In the genomic region with DNA sequence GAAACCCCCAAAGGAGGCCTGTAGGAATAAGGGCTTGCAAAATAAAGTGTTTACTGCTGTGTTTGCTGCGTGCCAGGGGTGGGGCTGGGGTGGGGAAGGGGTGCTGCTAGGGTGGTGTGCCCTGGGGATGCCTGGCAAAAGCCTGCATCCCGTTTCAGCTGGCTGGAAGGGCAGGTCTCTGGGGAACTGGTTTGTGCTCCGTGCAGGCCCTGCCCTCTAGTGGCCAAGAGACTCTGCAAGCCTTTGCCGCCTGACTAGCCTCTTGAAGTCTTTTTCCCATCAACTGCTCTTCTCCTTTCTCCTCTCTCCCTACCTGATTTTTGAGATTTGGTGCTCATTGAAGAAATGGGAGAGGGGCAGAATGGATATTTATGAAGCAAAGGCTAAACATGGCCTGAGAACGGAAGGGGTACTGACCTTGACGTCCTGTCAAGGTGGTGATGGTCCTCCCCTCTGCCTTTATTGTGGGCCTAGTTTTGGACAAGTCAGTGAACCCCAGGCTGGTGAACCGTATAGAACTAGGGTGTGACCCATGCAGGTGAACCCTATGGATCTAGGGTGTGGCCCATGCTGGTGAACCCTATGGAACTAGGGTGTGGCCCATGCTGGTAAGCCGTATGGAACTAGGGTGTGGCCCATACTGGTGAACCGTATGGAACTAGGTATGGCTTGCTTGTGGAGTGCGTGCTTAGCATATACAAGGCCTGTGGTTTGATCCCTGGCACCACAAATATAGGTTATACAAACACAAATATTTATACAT, we compare ENCODE assay signal across 9 mouse cellular contexts. TPM values are rescaled to one million over a fixed set of nuclear protein-coding genes. Genes with fewer than 3 reads are reported as not detected.
A peak's percentile ranks its signal among the peaks of the same experiment; 100 is the strongest.
DNase-seq lines count a peak whose midpoint lies in the region; ATAC-seq and TF ChIP-seq lines count a peak whose summit lies in the region.
"Had no signal": no experiment of that assay in that cellular context is flagged by ENCODE, and none has a peak within 500 bp of the region (broad histone marks: within the 10 kb centered on the region; RNA-seq: fewer than 3 reads in every experiment).

No protein-coding gene starts in this region.

- H3K36me3 ChIP-seq in heart, embryonic 12.5 days: no peaks in the 10 kb centered on the region
- no peaks in the 10 kb centered on the region for H3K36me3 ChIP-seq in embryonic facial prominence, embryonic 10.5 days (replicated peaks)
- no peaks in the 10 kb centered on the region for H3K36me3 ChIP-seq in lung, postnatal 0 days (ENCODE audit: insufficient read depth, low read length)
- H3K36me3 ChIP-seq: limb, embryonic 12.5 days had no signal

- ATAC-seq in heart, embryonic 12.5 days (ENCODE audit: insufficient number of reproducible peaks, low FRiP score): no peak
- ATAC-seq in lung, postnatal 0 days: peak; percentile 50; the same call in 1 of the 2 replicates

- WGBS in heart, embryonic 12.5 days: 37% methylated on average over 10 of the region's 10 CpGs
- WGBS in embryonic facial prominence, embryonic 10.5 days: 45% methylated on average over 10 of the region's 10 CpGs
- 37% methylated on average over 10 of the region's 10 CpGs for WGBS in lung, postnatal 0 days

- no peaks in the 10 kb centered on the region for H3K9me3 ChIP-seq in heart, embryonic 12.5 days (replicated peaks)
- no peaks in the 10 kb centered on the region for H3K9me3 ChIP-seq in embryonic facial prominence, embryonic 10.5 days
- no peaks in the 10 kb centered on the region for H3K9me3 ChIP-seq in lung, postnatal 0 days (ENCODE audit: low read length)
- H3K9me3 ChIP-seq: limb, embryonic 12.5 days had no signal

- intact Hi-C loops in heart, postnatal 14 days (cut with DNase I): loop anchor here (1.0 to 5.0 kb wide), 3 partner anchors 97 to 402 kb away; no protein-coding TSS in a partner anchor

- TF ChIP-seq EP300 in lung, postnatal 0 days (IDR thresholded peaks at IDR 0.05): no peak

- H3K4me1 ChIP-seq in heart, embryonic 12.5 days (replicated peaks): peaks cover 3% of the 10 kb centered on the region; the same call in 1 of the 2 replicates
- peaks cover 13% of the 10 kb centered on the region for H3K4me1 ChIP-seq in embryonic facial prominence, embryonic 10.5 days
- no peaks in the 10 kb centered on the region for H3K4me1 ChIP-seq in lung, postnatal 0 days (ENCODE audit: insufficient read depth, low read depth, low read length)

- peaks cover 12% of the 10 kb centered on the region; the same call in 1 of the 2 replicates for H3K27me3 ChIP-seq in heart, embryonic 12.5 days (replicated peaks)
- H3K27me3 ChIP-seq in embryonic facial prominence, embryonic 10.5 days (replicated peaks; ENCODE audit: low read depth, poor library complexity, severe bottlenecking): no peaks in the 10 kb centered on the region
- no peaks in the 10 kb centered on the region for H3K27me3 ChIP-seq in lung, postnatal 0 days (replicated peaks; ENCODE audit: insufficient read depth, low read length)

- H3K27ac ChIP-seq in heart, embryonic 12.5 days (ENCODE audit: poor library complexity, severe bottlenecking): no peak overlapping the region
- H3K27ac ChIP-seq in embryonic facial prominence, embryonic 10.5 days (replicated peaks): no peak overlapping the region
- no peak overlapping the region for H3K27ac ChIP-seq in lung, postnatal 0 days (ENCODE audit: low read length)
- H3K27ac ChIP-seq: limb, embryonic 12.5 days had no signal

- H3K9ac ChIP-seq in heart, embryonic 12.5 days: no peak overlapping the region
- H3K9ac ChIP-seq in lung, postnatal 0 days (replicated peaks; ENCODE audit: low read depth): no peak overlapping the region
- H3K9ac ChIP-seq: limb, embryonic 12.5 days had no signal

- peak; percentile 95 for TF ChIP-seq CTCF in lung, postnatal 0 days (IDR thresholded peaks at IDR 0.05)

- H3K4me2 ChIP-seq in heart, embryonic 12.5 days: no peak overlapping the region
- no peak overlapping the region for H3K4me2 ChIP-seq in lung, postnatal 0 days (replicated peaks; ENCODE audit: low read depth, low read length)
- H3K4me2 ChIP-seq: limb, embryonic 12.5 days had no signal

- DNase-seq in heart, adult 18-20 months: peak; percentile 60 to 75
- peak; percentile 84 for DNase-seq in adrenal gland, postnatal 14 days
- DNase-seq in embryonic facial prominence, embryonic 10.5 days (ENCODE audit: low spot score): peak; percentile 74
- peak; percentile 66 to 83 for DNase-seq in heart, postnatal 14 days
- peak; percentile 41 to 81 for DNase-seq in layer of hippocampus, adult 18-20 months (ENCODE audit: low spot score in 2 of 2)
- peak; percentile 88 for DNase-seq in lung, postnatal 0 days (ENCODE audit: low spot score)
- DNase-seq in retina, postnatal 7 days (ENCODE audit: low read depth, low spot score): peak; percentile 46

- no peak overlapping the region for H3K4me3 ChIP-seq in heart, embryonic 12.5 days
- no peak overlapping the region for H3K4me3 ChIP-seq in embryonic facial prominence, embryonic 10.5 days
- H3K4me3 ChIP-seq in lung, postnatal 0 days (ENCODE audit: low read depth, low read length): no peak overlapping the region
- H3K4me3 ChIP-seq: limb, embryonic 12.5 days had no signal

RNA-seq across cellular contexts. Expression of gene Acp6, which starts 26.7 kb away (rescaled TPM):
- total RNA-seq in heart, adult 18-20 months (2021): 10 to 100 TPM; 30.7 to 31.3 TPM
- 60.5 and 61.7 TPM in 2 replicates for polyA plus RNA-seq in heart, embryonic 12.5 days (2016; fragmentation: Nextera tagmentation; extraction: Ambion mirVana)
- 40.0 and 42.3 TPM in 2 replicates for total RNA-seq in adrenal gland, postnatal 14 days (2021)
- 31.0 and 32.6 TPM in 2 replicates for polyA plus RNA-seq in embryonic facial prominence, embryonic 10.5 days (2016; fragmentation: Nextera tagmentation; extraction: Ambion mirVana)
- total RNA-seq in heart, postnatal 14 days (2021): 10 to 100 TPM; 28.9 to 29.9 TPM
- total RNA-seq in layer of hippocampus, adult 18-20 months (2021): 10 to 100 TPM; 30.9 to 31.6 TPM
- polyA plus RNA-seq in lung, postnatal 0 days (2015; fragmentation: Nextera tagmentation; extraction: Ambion mirVana): 37.2 and 40.4 TPM in 2 replicates
